Mouse (Mus musculus): Measurements from ENCODE around the gene Ccdc88a. TPM values are rescaled to one million over a fixed set of nuclear protein-coding genes. Genes with fewer than 3 reads are reported as not detected.

The Ccdc88a gene
- polyA plus RNA-seq, 1 experiment from 2014 or later, result 20.9 TPM

DNA sequence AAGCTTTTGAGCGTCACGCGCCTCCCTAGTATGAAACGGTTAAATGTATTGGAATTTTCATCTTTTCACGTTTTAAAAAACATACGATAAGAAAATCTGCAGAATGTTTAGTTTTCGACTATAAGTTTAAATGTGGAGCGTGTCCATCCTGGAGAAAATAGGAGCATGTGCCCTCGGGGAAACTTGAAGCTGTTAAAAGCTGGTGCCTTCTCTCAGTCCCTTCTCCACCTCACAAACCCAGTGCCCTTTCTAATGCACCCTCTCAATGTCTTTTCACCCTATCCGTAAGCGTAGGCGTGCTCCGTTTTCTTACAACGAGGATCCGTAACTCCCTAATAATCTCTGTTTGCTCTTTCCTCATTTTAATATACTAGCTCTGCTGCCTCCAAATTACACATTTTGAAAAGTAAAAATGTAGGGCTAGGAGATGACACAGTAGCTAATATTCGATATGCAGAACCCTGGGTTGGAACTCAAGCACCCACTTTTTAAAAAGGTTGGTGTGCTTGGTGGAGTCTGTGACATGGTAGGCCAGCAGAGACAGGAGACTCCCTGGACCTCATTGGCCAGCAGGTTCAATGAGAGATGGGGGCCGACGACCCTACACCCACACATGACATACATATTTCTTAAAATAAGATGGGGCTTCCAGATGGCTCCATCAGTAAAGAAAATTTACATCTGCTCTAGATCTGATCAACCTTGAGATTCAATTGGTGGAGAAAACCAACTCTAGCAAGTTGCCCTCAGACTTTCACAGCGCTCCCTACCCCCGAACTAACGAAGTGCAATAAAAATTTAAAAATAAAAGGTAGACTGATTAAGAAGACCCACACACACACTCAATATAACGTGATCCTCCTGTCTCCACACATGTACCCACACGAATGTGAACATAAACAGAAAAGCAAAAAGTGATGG lies 175.3 kb downstream of the Ccdc88a start:
- H3K4me2 ChIP-seq (ENCODE audit: low read length), result peak overlapping the region; percentile 60
- peaks cover 29% of the 10 kb centered on the region for H3K36me3 ChIP-seq (ENCODE audit: control insufficient read depth, insufficient read depth, low read length)
- no peaks in the 10 kb centered on the region for H3K9me3 ChIP-seq (ENCODE audit: control insufficient read depth, low read length)
- 23% methylated on average over 23 of the region's 23 CpGs for WGBS
- H3K4me1 ChIP-seq (replicated peaks; ENCODE audit: control insufficient read depth, insufficient read depth, low read length), result no peaks in the 10 kb centered on the region
- no peak for ATAC-seq (replicated peaks; ENCODE audit: low FRiP score, low TSS enrichment, low read depth)
- H3K27me3 ChIP-seq (replicated peaks; ENCODE audit: control insufficient read depth, insufficient read depth, low read length), result no peaks in the 10 kb centered on the region
- peak overlapping the region; percentile 96 for H3K9ac ChIP-seq (ENCODE audit: low read length)
- peak overlapping the region; percentile 96 for H3K4me3 ChIP-seq (ENCODE audit: low read depth, low read length)
- peak overlapping the region; percentile 76; the same call in 1 of the 2 replicates for H3K27ac ChIP-seq (ENCODE audit: low read depth)
- no peak for DNase-seq (ENCODE audit: low spot score)

DNA sequence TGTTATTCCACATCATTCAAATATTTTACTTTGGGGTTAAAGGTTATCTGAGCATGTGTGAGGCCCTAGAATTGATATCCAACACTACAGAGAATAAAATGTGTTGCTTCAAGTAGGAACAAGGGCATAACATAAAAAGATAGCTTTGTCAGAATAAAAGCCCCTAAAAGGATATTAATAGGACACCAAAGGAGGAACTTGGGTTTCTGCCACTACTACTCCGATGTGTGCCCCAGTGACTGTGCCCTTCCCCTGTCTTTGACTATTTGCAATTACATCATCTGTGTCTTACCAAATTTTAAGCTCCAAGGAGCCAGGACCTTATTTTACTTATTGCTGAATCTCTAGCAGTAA lies 175.9 kb downstream of the Ccdc88a start:
- WGBS, result 86% methylated on average over 1 of the region's 1 CpGs
- Histone ChIP-seq H3K9me3 (ENCODE audit: control insufficient read depth, low read length) (no peaks in the 10 kb centered on the region), H3K36me3 (ENCODE audit: control insufficient read depth, insufficient read depth, low read length) (peaks cover 23% of the 10 kb centered on the region), H3K27ac (ENCODE audit: low read depth) (no peak overlapping the region), H3K4me3 (ENCODE audit: low read depth, low read length) (no peak overlapping the region), H3K9ac (ENCODE audit: low read length) (no peak overlapping the region), H3K4me2 (ENCODE audit: low read length) (no peak overlapping the region), H3K4me1 (replicated peaks; ENCODE audit: control insufficient read depth, insufficient read depth, low read length) (no peaks in the 10 kb centered on the region), H3K27me3 (replicated peaks; ENCODE audit: control insufficient read depth, insufficient read depth, low read length) (no peaks in the 10 kb centered on the region)
- DNase-seq (ENCODE audit: low spot score) (no peak), ATAC-seq (replicated peaks; ENCODE audit: low FRiP score, low TSS enrichment, low read depth) (no peak)

Other genes with a start within 250 kb of the Ccdc88a start
- 41.4 and 44.9 TPM in 2 replicates for gene Pnpt1, start 242.9 kb upstream of the Ccdc88a start, polyA plus RNA-seq (2014; fragmentation: Nextera tagmentation; extraction: Ambion mirVana)
- 78.5 and 79.3 TPM in 2 replicates for gene Ppp4r3b, start 200.8 kb upstream of the Ccdc88a start, polyA plus RNA-seq (2014; fragmentation: Nextera tagmentation; extraction: Ambion mirVana)
- 38.9 and 41.9 TPM in 2 replicates for gene Cfap36, start 126.2 kb upstream of the Ccdc88a start, polyA plus RNA-seq (2014; fragmentation: Nextera tagmentation; extraction: Ambion mirVana)
- gene Prorsd1, start 141.4 kb downstream of the Ccdc88a start, polyA plus RNA-seq (2014; fragmentation: Nextera tagmentation; extraction: Ambion mirVana), result 29.4 and 31.7 TPM in 2 replicates
- gene Mtif2, start 152.8 kb downstream of the Ccdc88a start, polyA plus RNA-seq (2014; fragmentation: Nextera tagmentation; extraction: Ambion mirVana), result 44.8 and 45.4 TPM in 2 replicates
- 0.19 and 0.28 TPM in 2 replicates for gene Clhc1, start 174.3 kb downstream of the Ccdc88a start, polyA plus RNA-seq (2014; fragmentation: Nextera tagmentation; extraction: Ambion mirVana)
- gene Rps27a, start 174.5 kb downstream of the Ccdc88a start, polyA plus RNA-seq (2014; fragmentation: Nextera tagmentation; extraction: Ambion mirVana), result 1,435 and 1,466 TPM in 2 replicates

All from intestine, embryonic 14.5 days (tissue).